Mouse (Mus musculus): ENCODE measurements at regions not wholly inside any gene's neighbourhood (a gene's known extent, or its start where the extent isn't known, plus 50 kb on each side); places are given as distances from the start of the nearest gene placed in this dataset.

- TF ChIP-seq GATA4 (IDR thresholded peaks at IDR 0.05; ENCODE audit: insufficient replicate concordance, low read length), result no peak
Observed at GRCm38 (mm10) chr3:149157381-149157780, 167.0 kb upstream of the Adgrl2 start.

GRCm38 (mm10) chr3:149152312-149152711 lies 162.0 kb upstream of the Adgrl2 start:
- no peak for TF ChIP-seq GATA4 (IDR thresholded peaks at IDR 0.05; ENCODE audit: insufficient replicate concordance, low read length)

- TF ChIP-seq GATA4 (IDR thresholded peaks at IDR 0.05; ENCODE audit: insufficient replicate concordance, low read length), result no peak
Observed at GRCm38 (mm10) chr3:149150796-149151195, 160.4 kb upstream of the Adgrl2 start.

- TF ChIP-seq GATA4 (IDR thresholded peaks at IDR 0.05; ENCODE audit: insufficient replicate concordance, low read length), result no peak
Observed at GRCm38 (mm10) chr3:149148608-149149007, 158.3 kb upstream of the Adgrl2 start.

- TF ChIP-seq GATA4 (IDR thresholded peaks at IDR 0.05; ENCODE audit: insufficient replicate concordance, low read length), result no peak
Observed at GRCm38 (mm10) chr3:149147916-149148315, 157.6 kb upstream of the Adgrl2 start.

- TF ChIP-seq GATA4 (IDR thresholded peaks at IDR 0.05; ENCODE audit: insufficient replicate concordance, low read length), result no peak
Observed at GRCm38 (mm10) chr3:149146673-149147072, 156.3 kb upstream of the Adgrl2 start.

GRCm38 (mm10) chr3:149140461-149140860 lies 150.1 kb upstream of the Adgrl2 start:
- no peak for TF ChIP-seq GATA4 (IDR thresholded peaks at IDR 0.05; ENCODE audit: insufficient replicate concordance, low read length)

GRCm38 (mm10) chr3:149134028-149134938 lies 143.9 kb upstream of the Adgrl2 start:
- TF ChIP-seq GATA4 (IDR thresholded peaks at IDR 0.05; ENCODE audit: insufficient replicate concordance, low read length), result no peak

- TF ChIP-seq GATA4 (IDR thresholded peaks at IDR 0.05; ENCODE audit: insufficient replicate concordance, low read length), result no peak
Observed at GRCm38 (mm10) chr3:149118806-149119205, 128.5 kb upstream of the Adgrl2 start.

- no peak for TF ChIP-seq GATA4 (IDR thresholded peaks at IDR 0.05; ENCODE audit: insufficient replicate concordance, low read length)
Observed at GRCm38 (mm10) chr3:149117684-149118056, 127.3 kb upstream of the Adgrl2 start.

- TF ChIP-seq GATA4 (IDR thresholded peaks at IDR 0.05; ENCODE audit: insufficient replicate concordance, low read length), result peak; percentile 8; the same call in 1 of the 2 replicates
Observed at GRCm38 (mm10) chr3:149117018-149117683, 126.8 kb upstream of the Adgrl2 start.

- no peak for TF ChIP-seq GATA4 (IDR thresholded peaks at IDR 0.05; ENCODE audit: insufficient replicate concordance, low read length)
Observed at GRCm38 (mm10) chr3:149116604-149117003, 126.2 kb upstream of the Adgrl2 start.

GRCm38 (mm10) chr3:149115901-149116300 lies 125.5 kb upstream of the Adgrl2 start:
- peak; percentile 33; the same call in 1 of the 2 replicates for TF ChIP-seq GATA4 (IDR thresholded peaks at IDR 0.05; ENCODE audit: insufficient replicate concordance, low read length)

GRCm38 (mm10) chr3:149112878-149113277 lies 122.5 kb upstream of the Adgrl2 start:
- TF ChIP-seq GATA4 (IDR thresholded peaks at IDR 0.05; ENCODE audit: insufficient replicate concordance, low read length), result no peak

GRCm38 (mm10) chr3:149111529-149112439 lies 121.4 kb upstream of the Adgrl2 start:
- TF ChIP-seq GATA4 (IDR thresholded peaks at IDR 0.05; ENCODE audit: insufficient replicate concordance, low read length), result no peak
